Comparison of ENCODE assay signal across 13 mouse cellular contexts in the genomic region with DNA sequence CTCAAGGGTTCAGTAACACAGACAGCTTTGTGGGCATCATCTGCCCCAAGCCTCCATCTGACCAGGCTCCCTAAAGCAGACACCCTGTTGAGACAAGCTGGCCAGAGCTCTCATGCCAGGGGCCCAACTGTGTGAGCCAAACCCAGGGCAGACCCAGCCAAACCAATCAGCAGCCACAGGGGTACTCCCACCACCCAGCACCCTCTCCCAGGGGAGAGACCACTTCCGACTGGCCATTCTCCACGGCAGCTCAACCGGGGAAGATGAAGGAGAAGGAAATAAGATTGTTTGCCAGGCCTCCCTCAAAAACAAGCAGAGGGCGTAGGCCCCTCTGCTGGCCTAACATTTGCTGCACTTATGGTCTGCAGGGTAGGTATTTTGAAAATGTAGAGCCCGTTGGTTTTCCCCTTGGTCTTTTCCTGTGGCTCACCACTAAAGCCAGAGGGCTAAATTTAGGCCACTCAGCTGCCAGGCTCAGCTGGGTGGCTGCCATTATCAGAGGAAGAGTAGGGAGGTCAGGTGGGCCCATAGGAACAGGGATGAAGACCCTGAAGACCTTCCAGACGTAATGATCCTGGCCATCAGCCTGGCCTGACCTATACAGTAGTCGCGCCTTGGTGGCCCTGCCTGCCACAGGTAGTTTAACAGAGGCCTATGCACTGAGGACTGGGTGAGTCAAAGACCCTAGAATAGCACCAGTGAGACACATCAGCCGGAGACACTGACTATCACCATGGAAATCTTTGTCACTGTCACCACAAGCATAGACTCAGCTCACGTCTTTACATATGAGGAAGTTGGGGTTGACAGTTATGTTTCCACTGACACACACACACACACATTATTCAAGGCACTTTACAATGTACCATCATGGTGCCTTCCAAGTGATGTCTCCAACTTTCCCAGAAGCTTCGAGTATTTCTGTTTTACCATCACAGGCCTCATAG.
DNase-seq lines count a peak whose midpoint lies in the region; ATAC-seq and TF ChIP-seq lines count a peak whose summit lies in the region.
"Had no signal": no experiment of that assay in that cellular context is flagged by ENCODE, and none has a peak within 500 bp of the region (broad histone marks: within the 10 kb centered on the region; RNA-seq: fewer than 3 reads in every experiment).

No protein-coding gene starts in this region.

- 83% methylated on average over 11 of the region's 11 CpGs for WGBS in forebrain, embryonic 15.5 days
- 87% methylated on average over 11 of the region's 11 CpGs for WGBS in forebrain, embryonic 12.5 days
- WGBS in intestine, embryonic 15.5 days: 82% methylated on average over 11 of the region's 11 CpGs

- no peak overlapping the region for H3K4me3 ChIP-seq in forebrain, embryonic 15.5 days
- H3K4me3 ChIP-seq in forebrain, embryonic 12.5 days (replicated peaks): no peak overlapping the region
- no peak overlapping the region for H3K4me3 ChIP-seq in intestine, embryonic 15.5 days (replicated peaks)
- H3K4me3 ChIP-seq in gastrocnemius, adult 2 months: no peak overlapping the region
- H3K4me3 ChIP-seq: forebrain, embryonic 10.5 days had no signal

- H3K27me3 ChIP-seq in forebrain, embryonic 15.5 days: no peaks in the 10 kb centered on the region
- H3K27me3 ChIP-seq in forebrain, embryonic 12.5 days: no peaks in the 10 kb centered on the region
- H3K27me3 ChIP-seq in intestine, embryonic 15.5 days (replicated peaks): no peaks in the 10 kb centered on the region

- ATAC-seq in forebrain, embryonic 15.5 days (replicated peaks): 0 out of 2 replicates have a peak, but pooled peaks have one; percentile 10
- ATAC-seq in forebrain, embryonic 12.5 days (ENCODE audit: low FRiP score): no peak
- peak; percentile 47; the same call in 1 of the 2 replicates for ATAC-seq in neutrophil, adult 5-6 weeks (ENCODE audit: extremely low read depth, insufficient number of reproducible peaks, low FRiP score, poor library complexity, severe bottlenecking)
- no peak for ATAC-seq in intestine, embryonic 15.5 days

- DNase-seq in ovary, postnatal 36 days (ENCODE audit: low spot score): peak; percentile 21
- no peak for DNase-seq in ovary, postnatal 10 days (ENCODE audit: low spot score)
- DNase-seq in cerebellum, postnatal 25 days: peak; percentile 73 to 74
- DNase-seq in gastrocnemius, adult 2 months: no peak
- DNase-seq: adrenal gland, postnatal 25 days; kidney, adult 18-20 months; retina, postnatal 1 day had no signal

- intact Hi-C loops in gastrocnemius, adult 2 months (cut with DNase I): no loop called here

- H3K4me1 ChIP-seq in forebrain, embryonic 15.5 days: peaks cover 36% of the 10 kb centered on the region
- peaks cover 45% of the 10 kb centered on the region for H3K4me1 ChIP-seq in forebrain, embryonic 12.5 days
- 0 out of 2 replicates have a peak, but pooled peaks cover 11% of the 10 kb centered on the region for H3K4me1 ChIP-seq in intestine, embryonic 15.5 days (replicated peaks)

- TF ChIP-seq CTCF in gastrocnemius, adult 2 months (IDR thresholded peaks at IDR 0.05): no peak

- no peak overlapping the region for H3K4me2 ChIP-seq in forebrain, embryonic 15.5 days (replicated peaks)
- no peak overlapping the region for H3K4me2 ChIP-seq in forebrain, embryonic 12.5 days
- no peak overlapping the region for H3K4me2 ChIP-seq in intestine, embryonic 15.5 days (replicated peaks)

- H3K27ac ChIP-seq in forebrain, embryonic 15.5 days (replicated peaks): 0 out of 2 replicates have a peak overlapping the region, but pooled peaks have one; percentile 27
- no peak overlapping the region for H3K27ac ChIP-seq in forebrain, embryonic 12.5 days
- no peak overlapping the region for H3K27ac ChIP-seq in intestine, embryonic 15.5 days
- H3K27ac ChIP-seq in gastrocnemius, adult 2 months: no peak overlapping the region
- H3K27ac ChIP-seq: forebrain, embryonic 10.5 days; liver, embryonic 14.5 days had no signal

- H3K9ac ChIP-seq in forebrain, embryonic 15.5 days (replicated peaks): no peak overlapping the region
- H3K9ac ChIP-seq in forebrain, embryonic 12.5 days: no peak overlapping the region
- no peak overlapping the region for H3K9ac ChIP-seq in intestine, embryonic 15.5 days
- H3K9ac ChIP-seq: liver, embryonic 14.5 days had no signal

- no peaks in the 10 kb centered on the region for H3K36me3 ChIP-seq in forebrain, embryonic 15.5 days
- H3K36me3 ChIP-seq in forebrain, embryonic 12.5 days (replicated peaks): no peaks in the 10 kb centered on the region; the same call in 1 of the 2 replicates
- no peaks in the 10 kb centered on the region for H3K36me3 ChIP-seq in intestine, embryonic 15.5 days

- no peaks in the 10 kb centered on the region for H3K9me3 ChIP-seq in forebrain, embryonic 15.5 days
- H3K9me3 ChIP-seq in forebrain, embryonic 12.5 days: no peaks in the 10 kb centered on the region
- H3K9me3 ChIP-seq in intestine, embryonic 15.5 days: no peaks in the 10 kb centered on the region
- H3K9me3 ChIP-seq: forebrain, embryonic 10.5 days had no signal

Comparison
In these comparisons a context has a peak if more than half of its experiments do, and no peak if none do; other contexts are left out.
1. ATAC-seq: peak in forebrain, embryonic 15.5 days (single experiment) and neutrophil, adult 5-6 weeks (single experiment); none in forebrain, embryonic 12.5 days (single experiment) and intestine, embryonic 15.5 days (single experiment).
2. DNase-seq: peak in ovary, postnatal 36 days (single experiment) and cerebellum, postnatal 25 days (2 of 2); none in ovary, postnatal 10 days (single experiment) and gastrocnemius, adult 2 months (single experiment).